Mouse (Mus musculus): ENCODE results near the gene 1810043G02Rik. TPM values are rescaled to one million over a fixed set of nuclear protein-coding genes. Genes with fewer than 3 reads are reported as not detected.
"Not testable (repeated sequence)": the region's sequence is repeated elsewhere in the genome, so short reads cannot be mapped to it uniquely, and the experiment has no call there.

1810043G02Rik gene
- polyA plus RNA-seq, 1 experiment from 2014 or later: 32.1 TPM

GRCm38 (mm10) chr10:78008169-78008568, 29.8 kb downstream of the 1810043G02Rik start:
- WGBS: 72% methylated on average over 3 of the region's 3 CpGs

GRCm38 (mm10) chr10:78009184-78009944, 31.0 kb downstream of the 1810043G02Rik start:
- peak overlapping the region; percentile 72 for H3K4me3 ChIP-seq (replicated peaks)
- WGBS: under 1% methylated on average over 58 of the region's 59 CpGs
- peak overlapping the region; percentile 99 for H3K27ac ChIP-seq
- no peaks in the 10 kb centered on the region for H3K27me3 ChIP-seq
- peaks cover 43% of the 10 kb centered on the region for H3K4me1 ChIP-seq
- peak overlapping the region; percentile 86 for H3K9ac ChIP-seq
- peak overlapping the region; percentile 86 for H3K4me2 ChIP-seq
- H3K9me3 ChIP-seq (replicated peaks): no peaks in the 10 kb centered on the region
- peaks cover 10% of the 10 kb centered on the region for H3K36me3 ChIP-seq
- peak; percentile 97 for ATAC-seq (replicated peaks; ENCODE audit: low FRiP score)

More at GRCm38 (mm10) chr10:78008169-78008568, 29.8 kb downstream of the 1810043G02Rik start:
- Histone ChIP-seq H3K4me3 (replicated peaks) (peak overlapping the region; percentile 72), H3K9ac (peak overlapping the region; percentile 86), H3K27me3 (no peaks in the 10 kb centered on the region), H3K27ac (peak overlapping the region; percentile 99), H3K9me3 (replicated peaks) (no peaks in the 10 kb centered on the region), H3K4me2 (peak overlapping the region; percentile 86), H3K36me3 (peaks cover 18% of the 10 kb centered on the region), H3K4me1 (peaks cover 43% of the 10 kb centered on the region)
- ATAC-seq (replicated peaks; ENCODE audit: low FRiP score): no peak

GRCm38 (mm10) chr10:78009945-78010293, 31.6 kb downstream of the 1810043G02Rik start, which contains the start of gene Pfkl:
Gene Pfkl (minus strand): TSS chr10:78010083.
- ATAC-seq (replicated peaks; ENCODE audit: low FRiP score): peak; percentile 5; the same call in 1 of the 2 replicates
- WGBS: under 1% methylated on average over 9 of the region's 9 CpGs
- H3K9me3 ChIP-seq (replicated peaks): no peaks in the 10 kb centered on the region
- H3K9ac ChIP-seq: peak within 1 kb of the TSS; percentile 86
- H3K36me3 ChIP-seq: peaks cover 5% of the 10 kb centered on the region; the same call in 1 of the 2 replicates
- peaks cover 43% of the 10 kb centered on the region for H3K4me1 ChIP-seq
- no peaks in the 10 kb centered on the region for H3K27me3 ChIP-seq
- H3K4me2 ChIP-seq: peak within 1 kb of the TSS; percentile 86
- peak within 1 kb of the TSS; percentile 72 for H3K4me3 ChIP-seq (replicated peaks)
- H3K27ac ChIP-seq: peak within 1 kb of the TSS; percentile 99

GRCm38 (mm10) chr10:78010335-78010734, 32.0 kb downstream of the 1810043G02Rik start:
- Histone ChIP-seq H3K4me3 (replicated peaks) (peak overlapping the region; percentile 72), H3K9me3 (replicated peaks) (no peaks in the 10 kb centered on the region), H3K4me1 (peaks cover 41% of the 10 kb centered on the region), H3K9ac (0 out of 2 replicates have a peak overlapping the region, but pooled peaks have one; percentile 33), H3K27me3 (no peaks in the 10 kb centered on the region), H3K4me2 (peak overlapping the region; percentile 86), H3K36me3 (peaks cover under 1% of the 10 kb centered on the region; the same call in 1 of the 2 replicates), H3K27ac (no peak overlapping the region)
- 19% methylated on average over 10 of the region's 10 CpGs for WGBS
- no peak for ATAC-seq (replicated peaks; ENCODE audit: low FRiP score)

GRCm38 (mm10) chr10:78011116-78011515, 32.8 kb downstream of the 1810043G02Rik start:
- H3K27ac ChIP-seq; H3K9ac ChIP-seq; ATAC-seq (replicated peaks; ENCODE audit: low FRiP score); H3K9me3 ChIP-seq (replicated peaks); H3K4me2 ChIP-seq; H3K27me3 ChIP-seq; H3K36me3 ChIP-seq; H3K4me3 ChIP-seq (replicated peaks): not testable (repeated sequence)
- peaks cover 33% of the 10 kb centered on the region for H3K4me1 ChIP-seq
- WGBS: 94% methylated on average over 5 of the region's 5 CpGs

GRCm38 (mm10) chr10:78012661-78013495, 34.6 kb downstream of the 1810043G02Rik start:
- WGBS: 91% methylated on average over 18 of the region's 18 CpGs
- Histone ChIP-seq H3K4me2 (no peak overlapping the region), H3K9me3 (replicated peaks) (no peaks in the 10 kb centered on the region), H3K27ac (no peak overlapping the region), H3K4me3 (replicated peaks) (no peak overlapping the region), H3K4me1 (peaks cover 16% of the 10 kb centered on the region), H3K9ac (no peak overlapping the region), H3K27me3 (no peaks in the 10 kb centered on the region), H3K36me3 (no peaks in the 10 kb centered on the region)
- ATAC-seq (replicated peaks; ENCODE audit: low FRiP score): no peak

- Histone ChIP-seq H3K27me3 (no peaks in the 10 kb centered on the region), H3K27ac (no peak overlapping the region), H3K36me3 (no peaks in the 10 kb centered on the region), H3K4me2 (no peak overlapping the region), H3K9ac (no peak overlapping the region), H3K4me1 (peaks cover 2% of the 10 kb centered on the region), H3K9me3 (replicated peaks) (no peaks in the 10 kb centered on the region), H3K4me3 (replicated peaks) (no peak overlapping the region)
- no peak for ATAC-seq (replicated peaks; ENCODE audit: low FRiP score)
- 90% methylated on average over 1 of the region's 1 CpGs for WGBS
Observed at GRCm38 (mm10) chr10:78015489-78015888, 37.2 kb downstream of the 1810043G02Rik start.

GRCm38 (mm10) chr10:78016366-78016765, 38.0 kb downstream of the 1810043G02Rik start:
- Histone ChIP-seq H3K27ac (no peak overlapping the region), H3K27me3 (no peaks in the 10 kb centered on the region), H3K4me1 (no peaks in the 10 kb centered on the region; the same call in 1 of the 2 replicates), H3K4me2 (no peak overlapping the region), H3K9me3 (replicated peaks) (no peaks in the 10 kb centered on the region), H3K36me3 (no peaks in the 10 kb centered on the region), H3K4me3 (replicated peaks) (no peak overlapping the region), H3K9ac (no peak overlapping the region)
- ATAC-seq (replicated peaks; ENCODE audit: low FRiP score): no peak
- 69% methylated on average over 5 of the region's 5 CpGs for WGBS

- peak overlapping the region; percentile 39 for H3K4me3 ChIP-seq (replicated peaks)
- H3K4me1 ChIP-seq: no peaks in the 10 kb centered on the region; the same call in 1 of the 2 replicates
- H3K36me3 ChIP-seq: no peaks in the 10 kb centered on the region
- H3K27me3 ChIP-seq: no peaks in the 10 kb centered on the region
- H3K9me3 ChIP-seq (replicated peaks): no peaks in the 10 kb centered on the region
- peak overlapping the region; percentile 67 for H3K4me2 ChIP-seq
- 21% methylated on average over 19 of the region's 19 CpGs for WGBS
- no peak overlapping the region for H3K27ac ChIP-seq
- peak; percentile 66; the same call in 1 of the 2 replicates for ATAC-seq (replicated peaks; ENCODE audit: low FRiP score)
- H3K9ac ChIP-seq: peak overlapping the region; percentile 42; the same call in 1 of the 2 replicates
Observed at GRCm38 (mm10) chr10:78018797-78019203, 40.5 kb downstream of the 1810043G02Rik start.

- no peaks in the 10 kb centered on the region for H3K9me3 ChIP-seq (replicated peaks)
- no peak overlapping the region for H3K4me3 ChIP-seq (replicated peaks)
- H3K9ac ChIP-seq: no peak overlapping the region
- peak overlapping the region; percentile 67 for H3K4me2 ChIP-seq
- H3K27me3 ChIP-seq: no peaks in the 10 kb centered on the region
- no peak overlapping the region for H3K27ac ChIP-seq
- no peaks in the 10 kb centered on the region; the same call in 1 of the 2 replicates for H3K4me1 ChIP-seq
- 86% methylated on average over 4 of the region's 4 CpGs for WGBS
- ATAC-seq (replicated peaks; ENCODE audit: low FRiP score): no peak
- H3K36me3 ChIP-seq: no peaks in the 10 kb centered on the region
Observed at GRCm38 (mm10) chr10:78019291-78019690, 41.0 kb downstream of the 1810043G02Rik start.

GRCm38 (mm10) chr10:78019984-78020383, 41.7 kb downstream of the 1810043G02Rik start:
- not testable (repeated sequence) for H3K4me1 ChIP-seq; H3K4me2 ChIP-seq; H3K27me3 ChIP-seq; H3K36me3 ChIP-seq; ATAC-seq (replicated peaks; ENCODE audit: low FRiP score); H3K9me3 ChIP-seq (replicated peaks); H3K4me3 ChIP-seq (replicated peaks); H3K27ac ChIP-seq; H3K9ac ChIP-seq
- over 99% methylated on average over 6 of the region's 11 CpGs for WGBS

GRCm38 (mm10) chr10:78025453-78025852, 47.1 kb downstream of the 1810043G02Rik start:
- not testable (repeated sequence) for H3K27me3 ChIP-seq; H3K9ac ChIP-seq; H3K9me3 ChIP-seq (replicated peaks); H3K4me3 ChIP-seq (replicated peaks); H3K4me2 ChIP-seq; ATAC-seq (replicated peaks; ENCODE audit: low FRiP score); H3K27ac ChIP-seq; H3K36me3 ChIP-seq; H3K4me1 ChIP-seq
- WGBS: 69% methylated on average over 6 of the region's 8 CpGs
